Mouse (Mus musculus): ENCODE data around the gene St8sia1.

The St8sia1 gene

DNA sequence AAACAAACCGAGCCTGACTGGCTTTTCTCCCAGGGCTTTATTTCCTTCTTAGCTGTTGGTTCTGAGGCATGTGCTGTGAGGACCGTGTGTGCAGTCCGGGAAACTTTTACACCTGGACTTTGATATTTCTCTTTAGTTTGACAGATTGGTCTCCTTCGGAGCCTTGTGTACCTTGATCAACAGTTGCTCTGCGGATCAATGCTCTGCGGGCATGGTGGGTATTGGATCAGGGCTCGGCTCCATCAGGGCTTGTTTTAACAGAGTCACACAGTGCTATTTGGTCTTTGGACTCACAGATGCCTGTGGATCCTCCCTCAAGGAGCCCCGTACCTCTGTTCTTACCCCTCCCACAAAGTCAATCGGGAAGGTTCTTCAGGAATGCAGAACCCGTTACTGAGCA lies 150.2 kb downstream of the St8sia1 start:
- no peak for DNase-seq

DNA sequence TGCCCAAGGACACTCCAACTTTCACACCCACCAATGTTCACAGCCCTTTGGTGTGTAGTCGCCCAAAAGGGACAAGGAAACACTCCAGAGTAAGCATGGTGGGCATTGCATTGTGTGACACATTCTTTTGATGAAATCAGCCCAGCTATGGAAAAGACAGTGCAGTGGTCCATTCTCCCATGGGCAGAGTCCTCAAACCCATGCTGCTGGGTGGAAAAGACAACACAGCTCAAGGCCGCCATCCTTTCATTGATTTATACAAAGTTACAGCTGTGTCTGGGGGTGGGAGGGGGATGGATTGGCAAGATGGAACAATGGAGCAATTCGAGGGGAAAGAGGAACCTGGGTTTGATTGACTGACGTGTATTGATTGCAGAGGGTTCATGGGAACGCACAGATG lies 151.3 kb downstream of the St8sia1 start:
- DNase-seq: no peak

DNA sequence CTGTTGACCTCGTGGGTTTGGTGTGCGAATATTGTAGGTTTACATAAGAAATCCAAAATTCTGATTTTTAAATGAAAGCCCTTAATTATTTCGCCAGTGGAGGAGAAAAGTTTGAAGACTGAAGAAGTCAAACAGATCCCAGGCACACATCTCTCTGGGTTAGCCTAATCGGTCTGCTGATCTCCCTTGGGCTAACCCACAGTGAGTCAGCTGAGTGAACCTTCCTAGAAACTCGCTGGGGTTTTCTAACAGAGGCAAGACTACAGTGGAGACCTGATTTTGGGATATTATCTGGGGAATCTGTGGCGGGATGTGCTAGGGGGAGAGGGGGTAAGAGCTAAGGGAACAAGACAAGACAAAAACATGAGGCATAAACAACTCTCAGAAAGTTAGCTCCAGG lies 154.0 kb downstream of the St8sia1 start:
- no peak for DNase-seq

DNA sequence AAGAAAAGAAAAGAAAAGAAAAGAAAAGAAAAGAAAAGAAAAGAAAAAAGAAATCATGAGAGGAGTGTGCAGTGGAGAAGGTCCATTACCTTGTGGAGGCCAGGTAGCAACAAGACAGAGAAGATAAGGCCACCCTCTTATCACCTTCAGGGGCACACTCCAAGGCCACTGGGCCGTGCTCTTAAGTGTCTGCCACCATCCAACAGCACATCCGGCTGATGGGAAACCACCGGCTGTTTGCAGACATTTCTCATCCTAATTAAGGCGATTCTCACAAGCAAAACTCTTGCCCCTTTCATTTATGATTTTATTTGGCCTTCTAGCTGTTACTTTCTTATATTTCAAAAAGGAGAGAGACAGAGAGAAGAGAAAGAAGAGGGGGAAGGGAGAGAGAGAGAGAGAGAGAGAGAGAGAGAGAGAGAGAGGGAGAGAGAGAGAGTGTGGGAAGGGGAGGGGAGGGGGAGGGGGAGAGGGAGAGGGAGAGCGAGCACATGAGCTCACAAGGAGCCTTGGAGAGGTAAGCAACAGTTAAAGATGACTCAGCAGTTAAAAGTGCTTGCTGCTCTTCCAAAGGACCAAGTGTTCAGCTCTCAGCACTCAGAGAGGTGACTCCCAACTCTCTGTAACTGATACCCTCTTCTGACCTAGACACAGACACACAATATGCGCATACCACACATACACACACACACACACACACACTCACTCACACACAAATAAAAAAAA lies 154.7 kb downstream of the St8sia1 start:
- no peak for DNase-seq

DNA sequence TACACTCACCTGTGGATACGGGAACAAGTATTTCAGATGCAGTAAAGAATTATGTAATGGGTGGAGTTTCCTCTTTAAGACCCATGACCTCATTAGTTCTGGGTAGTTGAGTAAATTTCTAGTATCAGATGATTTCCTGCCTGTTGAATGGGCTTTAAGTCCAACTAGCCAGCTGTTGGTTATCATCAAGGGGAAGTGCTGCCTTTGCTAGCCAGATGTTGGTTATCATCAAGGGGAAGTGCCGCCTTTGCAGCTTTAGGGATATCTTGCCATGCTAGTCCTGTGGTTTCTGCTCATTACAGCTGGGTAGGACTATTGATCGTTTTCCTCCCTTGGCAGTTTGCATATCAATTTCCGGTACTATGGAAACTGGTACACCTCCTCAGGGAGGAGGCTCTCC lies 157.9 kb downstream of the St8sia1 start:
- DNase-seq: no peak

DNA sequence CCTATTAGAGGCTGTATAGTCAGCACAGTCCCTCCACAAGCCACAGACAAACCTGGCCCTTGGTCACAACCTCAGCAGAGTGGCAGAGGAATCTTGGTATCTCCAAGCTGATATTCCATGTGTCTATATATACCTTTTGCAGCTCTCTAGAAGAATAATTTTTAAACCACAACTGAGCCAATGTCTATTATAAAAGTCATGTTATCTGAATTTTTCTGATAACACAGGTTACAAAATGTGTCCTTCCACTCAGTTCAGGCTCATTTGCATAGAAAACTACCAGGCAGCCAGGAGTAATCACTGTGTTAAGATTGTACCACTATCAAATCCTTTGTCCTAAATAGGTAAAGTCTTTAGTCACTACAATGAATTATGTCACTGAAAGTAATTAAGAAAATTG lies 159.8 kb downstream of the St8sia1 start, which contains the start of gene Sult6b2:
Sult6b2 (minus strand) TSS at position 101 of the 400 bp plus-strand sequence.
- DNase-seq: no peak

DNA sequence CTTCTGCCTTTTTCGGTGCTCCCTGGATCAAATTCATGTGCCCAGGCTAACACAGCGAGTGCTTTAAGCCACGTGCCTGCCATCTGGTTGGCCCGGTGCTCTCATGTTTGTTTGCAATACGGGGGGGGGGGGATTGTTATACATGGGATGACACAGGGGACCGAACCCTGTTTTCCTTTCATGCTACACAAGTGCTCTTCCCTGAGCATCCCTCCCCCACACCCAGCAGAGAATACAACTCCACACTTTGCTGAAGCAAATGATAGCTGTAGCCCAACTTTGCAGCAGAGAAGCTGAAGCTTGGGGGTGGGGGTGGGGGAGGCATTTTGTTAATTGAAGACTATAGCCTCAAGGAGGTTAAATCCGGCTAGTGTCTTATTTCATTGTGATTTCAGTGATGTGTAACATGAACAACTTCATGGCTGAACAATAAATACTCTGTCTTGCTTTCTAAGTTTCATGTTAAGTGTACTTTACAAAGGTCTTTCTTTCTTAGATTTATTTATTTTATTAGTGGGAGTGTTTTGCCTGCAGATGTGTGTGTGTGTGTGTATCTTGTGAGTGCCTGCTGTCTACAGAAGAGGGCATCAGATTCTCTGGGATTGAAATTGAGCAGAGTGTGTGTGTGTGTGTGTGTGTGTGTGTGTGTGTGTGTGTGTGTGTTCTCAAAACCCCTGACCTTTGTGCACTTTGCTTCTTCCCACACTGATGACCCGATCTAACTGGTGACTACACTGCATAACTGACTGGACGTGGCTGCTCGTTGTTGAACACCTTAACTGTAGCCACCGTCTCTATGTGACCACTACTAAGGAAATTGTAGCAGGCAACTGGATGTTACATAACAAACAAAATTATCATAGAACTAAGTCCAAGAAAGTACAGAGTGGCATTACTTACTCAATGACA lies 161.4 kb downstream of the St8sia1 start:
- no peak for DNase-seq

DNA sequence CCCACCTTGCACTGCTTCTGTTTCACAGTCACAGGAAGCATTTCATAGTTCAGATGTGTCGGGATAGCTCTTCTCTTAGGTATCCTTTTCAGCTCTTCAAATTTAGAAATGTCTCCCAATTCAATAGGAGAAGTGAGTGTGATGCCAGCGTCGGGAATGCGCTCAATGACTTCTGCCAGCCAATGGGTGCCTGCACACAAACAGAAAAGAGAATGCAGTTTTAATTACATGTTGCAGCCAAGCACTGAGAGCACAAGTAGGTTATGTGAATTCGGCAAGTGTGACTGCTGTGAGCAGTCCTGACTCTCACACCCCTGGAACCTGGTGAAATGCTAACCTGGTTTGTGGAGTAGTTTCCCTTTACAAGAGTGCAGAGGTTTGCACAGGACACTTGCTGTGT lies 162.6 kb downstream of the St8sia1 start:
- no peak for DNase-seq

DNA sequence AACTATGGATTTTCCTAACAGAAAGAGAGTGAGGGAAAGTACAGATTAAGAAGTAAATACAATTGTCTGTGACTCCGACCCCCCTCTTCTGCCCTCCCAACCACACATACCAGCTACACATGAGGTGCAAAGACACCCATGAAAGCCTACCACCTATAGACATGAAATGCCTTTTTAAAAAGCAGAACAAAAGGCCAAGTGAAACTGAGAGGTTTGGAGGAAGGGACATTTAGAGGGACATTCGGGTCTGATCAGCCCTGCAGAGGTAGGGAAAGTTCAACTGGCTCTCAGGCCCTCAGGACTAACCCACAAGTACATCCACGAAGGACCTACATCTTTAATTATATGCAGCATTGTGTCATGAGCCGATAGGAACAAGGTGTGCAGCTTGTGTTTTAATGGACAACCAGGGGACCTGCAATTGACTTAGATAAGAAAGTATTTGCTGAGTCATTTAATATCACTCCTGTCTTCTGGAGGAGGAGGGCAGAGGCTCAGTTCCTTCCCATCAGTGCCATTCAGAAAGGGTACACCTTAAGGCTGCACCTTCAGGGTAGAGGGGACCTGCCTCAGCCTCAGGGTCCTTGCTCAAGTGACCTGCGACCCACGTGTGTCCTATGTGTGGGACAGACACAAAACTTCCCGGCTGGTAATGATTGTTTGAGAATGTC lies 164.4 kb downstream of the St8sia1 start:
- DNase-seq: no peak

DNA sequence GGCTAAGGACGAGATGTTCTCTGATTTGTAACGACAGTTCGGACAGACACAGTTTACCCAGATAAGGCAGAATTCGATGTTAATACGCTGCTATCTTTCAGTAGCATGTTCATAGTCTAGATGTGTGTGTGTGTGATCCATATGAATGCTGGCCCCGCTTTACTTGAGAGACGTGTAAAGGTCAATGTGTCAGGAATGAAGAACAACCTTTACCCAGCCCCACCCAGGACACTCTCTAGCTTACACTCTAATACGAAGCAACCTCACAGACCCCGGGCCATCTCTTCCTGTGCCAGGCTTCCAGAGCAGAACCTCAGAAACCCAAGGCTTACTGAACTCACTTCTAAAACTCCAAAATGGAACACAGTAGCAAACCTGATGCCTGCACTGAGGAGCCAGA lies 165.4 kb downstream of the St8sia1 start:
- DNase-seq: no peak

DNA sequence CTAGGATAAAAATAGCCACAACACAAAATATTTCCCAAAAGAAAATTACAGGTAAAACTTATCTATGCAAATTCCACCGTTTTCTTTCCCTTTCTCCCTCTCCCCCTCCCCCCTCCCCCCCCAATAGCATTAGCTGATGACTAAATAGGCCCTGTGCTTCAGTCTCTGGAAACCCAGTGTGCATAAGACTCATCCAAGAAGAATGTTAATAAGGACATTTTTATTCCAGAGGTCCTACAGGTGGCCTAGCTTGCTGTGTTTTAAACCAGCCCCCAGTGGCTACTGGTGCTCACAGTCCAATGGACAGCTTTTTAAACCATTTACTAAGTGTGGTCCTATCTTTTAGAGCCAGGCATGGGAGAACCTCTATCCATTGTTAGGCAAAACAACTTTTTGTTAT lies 166.3 kb downstream of the St8sia1 start:
- DNase-seq: no peak

DNA sequence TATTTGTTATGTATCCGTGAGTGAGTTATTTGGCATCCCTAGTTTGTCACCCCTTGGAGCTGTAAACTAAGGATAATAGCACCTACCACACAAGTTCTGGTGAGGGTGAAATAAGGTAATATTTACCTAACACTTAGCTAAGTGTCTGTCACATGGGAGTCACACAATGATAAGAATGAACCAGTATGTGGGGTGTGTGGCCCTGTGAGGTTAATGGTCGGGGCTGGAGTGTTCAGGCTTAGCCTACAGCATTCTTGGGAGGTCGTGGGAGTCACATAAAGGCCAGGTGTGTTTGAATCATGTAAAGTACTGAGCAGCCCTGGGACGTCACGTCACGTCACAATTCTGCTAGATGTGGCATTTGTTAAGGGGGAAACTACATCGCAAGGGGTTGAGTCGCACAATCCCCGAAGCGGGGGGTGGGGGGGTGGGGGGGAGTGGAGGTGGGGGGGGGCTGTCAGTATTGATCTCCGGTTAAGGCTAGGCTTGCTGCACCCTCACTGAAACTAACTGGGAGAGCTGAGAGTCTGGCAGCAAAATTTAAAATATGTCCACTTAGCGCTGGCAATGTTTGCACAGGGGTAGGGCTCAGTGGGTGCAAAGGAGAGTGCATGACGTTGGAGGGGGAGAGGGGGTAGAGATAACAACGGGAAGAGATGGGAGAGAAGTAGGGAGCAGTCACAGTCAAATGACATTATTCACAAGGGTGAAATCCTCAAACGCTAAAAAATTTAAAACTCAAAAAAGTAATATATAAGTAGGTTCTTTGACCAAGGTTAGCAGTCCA lies 168.4 kb downstream of the St8sia1 start:
- DNase-seq: no peak

DNA sequence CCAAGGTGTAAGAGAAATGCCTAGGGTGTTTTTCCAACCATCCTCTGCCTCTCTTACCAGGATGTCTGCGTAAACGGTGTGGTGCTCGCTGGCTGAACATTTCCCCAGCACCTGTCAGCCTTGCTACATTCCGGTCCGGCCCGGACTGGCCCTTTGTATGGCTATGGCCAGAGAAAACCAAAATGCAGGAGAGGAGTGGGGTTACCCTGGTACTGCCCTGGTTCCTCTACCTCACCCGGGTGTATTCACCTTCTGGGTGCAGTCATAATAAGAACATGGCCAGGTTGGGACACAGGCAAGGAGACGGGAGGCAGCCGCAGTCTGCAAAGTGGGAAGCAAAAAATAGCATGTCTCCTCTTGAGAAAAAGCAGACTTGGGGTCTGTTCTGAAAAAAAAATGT lies 169.2 kb downstream of the St8sia1 start:
- no peak for DNase-seq

DNA sequence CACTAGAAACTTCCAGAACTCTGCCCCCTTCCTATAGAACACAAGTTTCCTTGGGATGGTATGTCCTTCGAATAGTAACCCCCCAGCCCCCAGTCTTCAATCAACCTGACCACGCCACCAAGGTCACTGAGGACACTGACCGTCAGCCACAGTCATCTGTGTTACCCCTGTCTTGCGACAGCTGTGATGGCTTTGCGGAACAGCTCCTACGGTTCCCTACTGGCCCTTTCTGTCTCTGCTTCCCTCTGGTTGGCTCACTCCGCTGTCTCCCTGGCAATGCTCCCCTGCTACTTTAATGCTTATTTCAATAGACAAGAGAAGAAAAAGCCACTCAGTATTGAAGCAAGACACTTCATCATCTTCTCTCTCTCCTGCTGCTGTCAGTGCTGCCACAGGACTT lies 170.8 kb downstream of the St8sia1 start:
- DNase-seq: no peak

DNA sequence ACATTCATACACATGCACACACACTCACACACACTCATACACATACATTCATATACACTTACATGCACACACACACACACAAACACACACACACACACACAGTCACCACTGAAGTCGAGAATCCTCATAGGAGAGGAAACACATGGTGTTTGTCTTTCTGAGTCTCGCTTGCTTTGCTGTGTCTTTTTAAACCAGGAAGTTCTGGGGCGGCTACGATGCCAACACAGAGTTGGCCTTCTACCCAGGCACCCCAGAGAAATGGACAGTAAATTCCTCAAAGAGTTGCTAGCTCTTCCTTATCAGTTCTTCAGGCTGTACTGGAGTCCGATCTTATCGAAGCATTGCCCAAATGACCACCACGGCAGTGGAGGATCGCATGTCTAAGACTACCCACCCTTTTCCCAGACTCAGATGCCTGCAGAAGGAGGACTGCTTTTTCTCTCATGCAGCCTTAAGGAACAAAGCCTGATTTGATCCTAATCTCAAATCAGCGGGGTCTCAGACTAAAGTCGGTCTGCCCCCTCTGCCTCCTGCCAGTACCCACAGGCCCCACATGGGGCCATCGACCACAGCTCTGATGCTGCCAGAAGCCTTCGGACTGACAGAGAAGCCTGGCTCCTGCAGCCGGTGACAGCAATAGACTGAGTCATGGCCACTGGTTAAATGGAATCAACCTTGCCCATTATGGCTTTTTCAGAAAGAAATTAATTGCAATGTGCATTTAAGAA lies 171.8 kb downstream of the St8sia1 start:
- no peak for DNase-seq

DNA sequence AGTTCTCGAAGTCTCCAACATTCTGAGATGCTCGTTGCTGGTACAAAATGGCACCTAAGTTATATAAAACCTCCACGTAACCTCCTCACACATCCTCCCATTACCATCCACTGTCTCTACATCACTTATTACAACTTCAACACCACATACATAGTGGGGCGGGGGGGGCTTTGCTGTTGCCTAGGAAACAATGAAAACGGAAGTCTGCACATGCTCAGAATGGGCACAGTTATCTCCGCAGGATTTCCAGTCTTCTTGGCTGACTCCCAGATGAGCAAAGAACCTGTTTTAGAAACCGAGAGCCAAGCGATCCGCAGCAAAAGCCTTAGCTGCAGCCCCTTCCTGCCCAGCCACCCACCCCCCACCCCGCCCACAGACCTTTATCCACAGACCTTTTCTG lies 174.5 kb downstream of the St8sia1 start:
- no peak for DNase-seq

DNA sequence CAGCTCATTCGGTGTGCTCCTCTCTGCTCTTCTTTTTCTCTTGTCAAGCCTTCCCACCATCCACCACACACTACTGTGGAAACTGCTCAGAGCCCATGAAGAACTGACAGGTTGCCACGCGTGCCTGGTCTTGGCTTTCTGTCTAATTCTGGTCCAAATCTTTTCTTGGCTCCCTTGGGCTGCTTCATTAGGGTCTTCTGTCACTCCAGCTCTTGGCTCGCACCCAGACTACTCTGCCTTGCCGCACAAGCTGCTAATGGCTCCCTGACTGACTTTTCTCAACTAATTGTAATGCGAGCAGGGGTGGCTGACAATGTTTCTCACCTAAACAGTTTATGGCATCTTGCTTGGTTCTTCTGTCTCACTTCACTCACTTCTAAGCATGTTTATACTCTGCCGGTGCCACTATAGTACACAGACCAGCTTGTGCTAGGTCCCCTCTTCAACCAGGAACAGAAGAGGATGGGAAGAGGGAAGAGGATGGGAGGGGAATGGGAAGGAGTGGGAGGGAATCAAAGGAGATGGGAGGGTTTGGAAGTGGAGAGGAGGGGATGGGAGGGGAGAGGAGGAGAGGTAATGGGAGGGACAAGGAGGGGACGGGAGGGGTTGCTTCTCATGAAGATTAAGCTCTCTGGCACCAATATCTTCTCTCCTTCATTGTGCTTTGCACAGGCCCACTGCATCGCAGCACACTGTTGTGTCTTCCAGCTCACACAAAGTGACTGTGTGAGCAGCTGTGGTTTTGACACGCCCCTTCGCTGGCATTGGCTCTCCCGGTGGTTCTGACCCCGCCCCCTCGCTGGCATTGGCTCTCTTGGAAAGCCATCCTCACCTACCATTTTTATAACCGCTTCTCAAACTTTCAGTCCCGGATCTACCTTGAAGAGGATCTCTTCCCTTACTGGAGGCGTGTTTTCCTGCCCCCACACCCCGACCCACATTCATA lies 175.9 kb downstream of the St8sia1 start:
- DNase-seq: no peak

DNA sequence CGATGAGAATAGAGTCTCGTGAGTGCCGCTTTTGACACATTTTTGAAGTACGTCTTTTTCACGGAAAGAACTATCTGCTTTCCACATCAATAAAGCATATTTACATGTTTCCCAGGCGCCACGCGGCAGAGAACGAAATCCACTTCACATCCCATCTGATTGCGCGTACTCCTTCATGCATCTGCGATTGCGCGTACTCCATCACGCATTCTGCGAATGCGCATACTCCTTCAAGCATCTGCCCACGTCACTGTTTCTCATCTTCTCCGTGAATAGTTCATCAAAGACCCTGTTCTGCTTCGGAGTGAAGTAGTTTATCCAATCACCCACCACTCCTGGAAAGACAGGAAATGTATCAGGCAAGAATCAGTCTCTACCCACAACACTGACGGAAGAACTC lies 178.1 kb downstream of the St8sia1 start:
- DNase-seq: no peak

DNA sequence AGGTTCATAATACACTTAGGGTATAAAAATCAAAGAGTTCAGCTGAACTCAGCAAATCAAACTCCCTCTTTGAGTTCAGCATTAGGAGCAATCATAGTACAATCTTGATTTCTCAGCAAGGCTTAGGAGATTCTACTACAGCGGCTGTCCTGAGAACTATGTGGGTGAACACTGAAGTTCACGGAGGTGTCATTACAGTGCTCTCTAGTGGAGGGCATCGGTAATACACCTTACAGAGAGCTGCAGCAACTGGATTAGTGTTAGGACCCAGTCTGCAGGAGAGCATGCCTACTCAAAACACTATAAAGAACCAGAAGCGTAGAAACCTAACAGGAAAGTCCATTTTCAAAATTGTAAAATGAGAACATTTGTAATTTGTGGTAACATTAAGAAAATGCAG lies 178.9 kb downstream of the St8sia1 start:
- peak; percentile 16 for DNase-seq

DNA sequence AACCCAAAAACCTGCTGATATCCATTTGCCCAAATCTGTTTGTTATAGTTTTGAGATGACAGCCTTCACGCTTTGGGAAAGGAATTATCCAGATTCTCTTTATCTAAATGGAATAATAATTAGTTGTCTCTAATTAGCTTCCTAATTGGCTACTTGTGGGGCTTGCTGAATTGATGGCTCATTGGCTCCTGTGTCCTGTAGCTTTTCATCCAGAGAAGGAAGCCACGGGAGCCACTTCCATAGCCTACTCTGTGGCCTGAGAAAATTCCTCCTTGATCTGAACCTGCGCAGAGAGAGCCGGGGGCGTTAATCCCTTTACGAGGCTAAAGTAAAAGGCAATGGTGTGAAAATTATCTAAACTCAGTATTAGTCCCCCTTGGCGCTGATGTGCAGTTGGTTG lies 183.0 kb downstream of the St8sia1 start:
- DNase-seq: no peak

DNA sequence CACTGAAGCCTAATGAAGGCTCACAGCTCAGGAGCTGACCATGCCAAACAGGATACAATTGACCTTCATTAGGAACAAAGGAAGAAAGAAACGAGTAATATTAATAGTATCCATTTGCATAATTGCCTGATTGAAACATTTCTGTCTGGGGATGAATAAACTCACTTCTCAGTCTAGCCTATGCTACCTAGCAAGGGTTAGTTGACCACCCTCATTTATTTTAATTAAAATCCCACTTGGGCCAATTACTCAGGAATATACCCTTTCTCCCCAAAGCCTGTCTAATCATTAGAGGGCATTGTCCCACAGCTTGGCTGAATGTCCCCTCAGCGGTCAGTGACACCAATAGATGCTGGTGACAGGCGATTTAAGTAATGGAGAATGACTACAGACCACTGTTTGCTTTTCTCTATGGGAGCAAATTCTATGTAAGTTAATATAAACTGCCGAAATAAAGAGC lies 183.6 kb downstream of the St8sia1 start:
- no peak for DNase-seq

Measured in cerebellum, adult 11-12 months (tissue).